Mouse (Mus musculus) midbrain, embryonic 16.5 days (tissue): Measurements from ENCODE around the gene Cldn13. TPM values are rescaled to one million over a fixed set of nuclear protein-coding genes. Genes with fewer than 3 reads are reported as not detected.

ENCODE experiments used
- ATAC-seq: fragments of 200-750 bp; cut with Nextera tagmentation; 2 replicates; pipeline ENCODE4 v1.8.0; 2017; ENCODE audit warnings: moderate TSS enrichment
- H3K27ac ChIP-seq: fragments of 300-500 bp; sonication (generic); 2 replicates; pipeline ENCODE4 v1.5.1; 2014; ENCODE audit warnings: mild to moderate bottlenecking, low read length, mixed read lengths
- H3K27me3 ChIP-seq: fragments of 300-500 bp; sonication (generic); 2 replicates; pipeline ENCODE4 v1.6.1; 2014; ENCODE audit warnings: low read depth, low read length, mixed read lengths; ENCODE audit not compliant: control insufficient read depth, insufficient read depth
- H3K36me3 ChIP-seq: fragments of 300-500 bp; sonication (generic); 2 replicates; pipeline ENCODE4 v1.6.1; 2014; ENCODE audit warnings: mild to moderate bottlenecking, low read length, moderate library complexity, mixed read lengths; ENCODE audit not compliant: control insufficient read depth, insufficient read depth
- H3K4me1 ChIP-seq: fragments of 300-500 bp; sonication (generic); 2 replicates; pipeline ENCODE4 v1.6.1; 2014; ENCODE audit warnings: mild to moderate bottlenecking, low read length, mixed read lengths; ENCODE audit not compliant: control insufficient read depth, insufficient read depth
- H3K4me2 ChIP-seq: fragments of 300-500 bp; sonication (generic); 2 replicates; pipeline ENCODE4 v1.6.1; 2014; ENCODE audit warnings: mild to moderate bottlenecking, low read length, mixed read lengths
- H3K4me3 ChIP-seq: fragments of 300-500 bp; sonication (generic); 2 replicates; pipeline ENCODE4 v1.5.1; 2014; ENCODE audit warnings: low read depth, mild to moderate bottlenecking, low read length, moderate library complexity, mixed read lengths
- H3K9ac ChIP-seq: fragments of 300-500 bp; sonication (generic); 2 replicates; pipeline ENCODE4 v1.6.1; 2014; ENCODE audit warnings: low read depth, low read length, mixed read lengths
- H3K9me3 ChIP-seq: fragments of 300-500 bp; sonication (generic); replicated peaks from 2 replicates; pipeline ENCODE4 v1.6.1; 2014; ENCODE audit warnings: mild to moderate bottlenecking, low read length, mixed read lengths; ENCODE audit not compliant: control insufficient read depth, poor library complexity, severe bottlenecking
- WGBS: fragments of 180-500 bp; shearing (Covaris S2); extraction: QIAGEN DNeasy Blood & Tissue Kit; methylation state at CpG from one replicate; pipeline ENCODE4 v1.1.7; 2014; 5-methylcytosine and 5-hydroxymethylcytosine counted together
- polyA plus RNA-seq: library from polyadenylated mRNA; unstranded; fragments of >200 nt; fragmentation: Nextera tagmentation; extraction: Ambion mirVana; gene quantifications from 2 replicates; pipeline ENCODE4 v1.2.1, GENCODE M21; 2015

Cldn13 gene
- polyA plus RNA-seq, 1 experiment from 2014 or later: not detected

- Histone ChIP-seq H3K9me3 (no peaks in the 10 kb centered on the region), H3K4me3 (no peak overlapping the region), H3K27ac (no peak overlapping the region)
Observed at GRCm38 (mm10) chr5:134872597-134872996, 42.7 kb downstream of the Cldn13 start.

GRCm38 (mm10) chr5:134868506-134868905, 46.8 kb downstream of the Cldn13 start:
- H3K27ac ChIP-seq: no peak overlapping the region
- H3K36me3 ChIP-seq: no peaks in the 10 kb centered on the region
- H3K9me3 ChIP-seq: no peaks in the 10 kb centered on the region
- no peak for ATAC-seq
- H3K27me3 ChIP-seq: no peaks in the 10 kb centered on the region
- no peak overlapping the region for H3K9ac ChIP-seq
- H3K4me3 ChIP-seq: no peak overlapping the region
- WGBS: 83% methylated on average over 5 of the region's 5 CpGs
- no peak overlapping the region for H3K4me2 ChIP-seq
- H3K4me1 ChIP-seq: no peaks in the 10 kb centered on the region

More at GRCm38 (mm10) chr5:134872597-134872996, 42.7 kb downstream of the Cldn13 start:
- WGBS: 77% methylated on average over 5 of the region's 5 CpGs
- Histone ChIP-seq H3K36me3 (no peaks in the 10 kb centered on the region), H3K9ac (no peak overlapping the region), H3K4me2 (no peak overlapping the region), H3K27me3 (no peaks in the 10 kb centered on the region), H3K4me1 (no peaks in the 10 kb centered on the region)
- no peak for ATAC-seq

- Histone ChIP-seq H3K36me3 (no peaks in the 10 kb centered on the region), H3K4me2 (no peak overlapping the region), H3K4me3 (no peak overlapping the region), H3K9ac (no peak overlapping the region), H3K9me3 (no peaks in the 10 kb centered on the region), H3K27ac (no peak overlapping the region), H3K4me1 (no peaks in the 10 kb centered on the region), H3K27me3 (no peaks in the 10 kb centered on the region)
- ATAC-seq: no peak
- 72% methylated on average over 18 of the region's 18 CpGs for WGBS
Observed at GRCm38 (mm10) chr5:134867320-134868144, 47.8 kb downstream of the Cldn13 start.

GRCm38 (mm10) chr5:134865158-134865557, 50.2 kb downstream of the Cldn13 start:
- Histone ChIP-seq H3K4me2 (no peak overlapping the region), H3K36me3 (no peaks in the 10 kb centered on the region), H3K4me1 (no peaks in the 10 kb centered on the region), H3K9me3 (no peaks in the 10 kb centered on the region), H3K9ac (no peak overlapping the region), H3K27me3 (no peaks in the 10 kb centered on the region), H3K27ac (no peak overlapping the region), H3K4me3 (no peak overlapping the region)
- 70% methylated on average over 8 of the region's 8 CpGs for WGBS
- no peak for ATAC-seq

Other genes starting within 250 kb of the Cldn13 start
- 17.8 and 20.1 TPM in 2 replicates for gene Limk1, start 226.9 kb downstream of the Cldn13 start, polyA plus RNA-seq
- 10.0 and 12.1 TPM in 2 replicates for gene Eln, start 168.2 kb downstream of the Cldn13 start, polyA plus RNA-seq
- gene Tmem270, start 8.8 kb downstream of the Cldn13 start, polyA plus RNA-seq: not detected in 2 replicates
- gene Mettl27, start 16.8 kb upstream of the Cldn13 start, polyA plus RNA-seq: 6.4 and 6.6 TPM in 2 replicates
- not detected in 2 replicates for gene Cldn4, start 31.4 kb upstream of the Cldn13 start, polyA plus RNA-seq
- gene Cldn3, start 70.7 kb upstream of the Cldn13 start, polyA plus RNA-seq: 2.2 and 2.6 TPM in 2 replicates
- 76.5 and 81.5 TPM in 2 replicates for gene Abhd11, start 93.6 kb upstream of the Cldn13 start, polyA plus RNA-seq
- 162 and 195 TPM in 2 replicates for gene Stx1a, start 108.0 kb upstream of the Cldn13 start, polyA plus RNA-seq
- gene Dnajc30, start 148.7 kb upstream of the Cldn13 start, polyA plus RNA-seq: 48.8 and 49.6 TPM in 2 replicates
- 74.4 and 76.9 TPM in 2 replicates for gene Bud23, start 149.4 kb upstream of the Cldn13 start, polyA plus RNA-seq
- 32.4 and 33.6 TPM in 2 replicates for gene Vps37d, start 162.7 kb upstream of the Cldn13 start, polyA plus RNA-seq
- 0.87 and 1.0 TPM in 2 replicates for gene Mlxipl, start 174.4 kb upstream of the Cldn13 start, polyA plus RNA-seq
- gene Tbl2, start 234.1 kb upstream of the Cldn13 start, polyA plus RNA-seq: 12.9 and 14.5 TPM in 2 replicates